Mouse (Mus musculus): ENCODE data around the gene Trpm8.
A peak's percentile ranks its signal among the peaks of the same experiment; 100 is the strongest.

Trpm8 gene

GRCm38 (mm10) chr1:88277098-88277817 is at the start of gene Trpm8, which contains the start of gene Hjurp:
Trpm8 (plus strand) TSS chr1:88277661.
Hjurp (minus strand) TSS chr1:88277633.
- DNase-seq (ENCODE audit: low spot score), result peak; percentile 100

GRCm38 (mm10) chr1:88228121-88228520 is 49.3 kb upstream of the Trpm8 start:
- no peak for DNase-seq (ENCODE audit: low spot score)

DNA sequence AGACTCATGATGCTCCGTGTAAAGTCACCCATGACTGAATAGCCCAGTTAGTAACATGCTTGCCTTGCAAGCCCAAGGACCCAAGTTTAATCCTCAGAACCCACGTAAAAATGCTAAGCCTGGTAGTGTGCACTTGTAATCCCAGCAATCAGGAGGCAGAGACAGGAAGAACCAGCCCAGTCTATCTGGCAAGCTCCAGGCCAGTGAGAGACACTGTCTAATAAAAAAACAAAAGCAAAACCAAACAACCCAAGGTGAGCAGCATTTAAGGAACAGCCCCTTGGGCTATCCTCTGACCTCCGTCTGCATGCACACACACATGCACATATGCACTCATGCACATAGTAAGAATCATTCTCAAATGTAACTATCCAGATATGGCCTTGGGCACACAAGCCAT is 47.9 kb upstream of the Trpm8 start:
- DNase-seq (ENCODE audit: low spot score), result no peak

DNA sequence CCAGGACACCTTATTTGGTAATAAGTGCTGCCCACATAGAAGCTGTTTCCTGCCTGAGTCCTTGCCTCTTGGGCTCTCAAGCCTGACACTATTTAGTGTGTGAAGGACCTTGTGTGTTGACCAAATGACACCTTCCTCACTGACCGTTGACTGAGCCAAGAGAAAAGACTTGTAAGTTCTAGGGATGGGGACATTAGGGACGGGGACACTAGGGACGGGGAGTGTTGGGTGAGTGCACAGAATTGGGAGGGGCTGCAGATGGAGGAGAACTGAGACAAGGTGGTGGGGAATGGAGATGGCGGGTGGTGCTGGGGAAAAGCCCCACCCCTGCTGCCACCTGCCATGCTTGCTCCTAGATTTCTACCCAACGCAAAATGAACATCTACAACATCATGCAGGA is 47.5 kb upstream of the Trpm8 start:
- no peak for DNase-seq (ENCODE audit: low spot score)

DNA sequence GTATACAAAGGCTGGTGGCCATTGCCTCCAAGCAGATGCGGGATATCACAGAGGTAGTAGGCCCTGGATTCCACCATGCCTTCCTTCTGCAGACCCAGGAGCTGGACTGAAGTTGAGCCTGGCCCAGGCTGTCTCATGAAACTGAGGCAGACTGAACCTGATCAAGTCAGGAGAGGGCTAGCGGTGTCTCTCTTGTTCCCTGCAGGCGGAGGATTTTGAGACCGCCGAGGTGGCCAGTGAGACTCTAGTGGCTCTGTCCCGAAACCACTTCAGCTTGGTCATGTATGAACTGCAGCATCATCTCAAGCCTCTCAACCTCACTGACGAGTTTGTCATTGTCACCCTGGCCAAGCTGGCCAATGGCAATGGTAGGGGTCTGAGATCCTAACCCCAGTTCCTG is 47.0 kb upstream of the Trpm8 start:
- no peak for DNase-seq (ENCODE audit: low spot score)

GRCm38 (mm10) chr1:88230981-88231802 is 46.3 kb upstream of the Trpm8 start:
- no peak for DNase-seq (ENCODE audit: low spot score)

GRCm38 (mm10) chr1:88231803-88232499 is 45.5 kb upstream of the Trpm8 start:
- DNase-seq (ENCODE audit: low spot score), result no peak

- DNase-seq (ENCODE audit: low spot score), result no peak
Observed at GRCm38 (mm10) chr1:88232664-88233380, 44.6 kb upstream of the Trpm8 start.

GRCm38 (mm10) chr1:88233421-88234247 is 43.8 kb upstream of the Trpm8 start:
- DNase-seq (ENCODE audit: low spot score), result no peak

GRCm38 (mm10) chr1:88234248-88234610 is 43.2 kb upstream of the Trpm8 start:
- no peak for DNase-seq (ENCODE audit: low spot score)

DNA sequence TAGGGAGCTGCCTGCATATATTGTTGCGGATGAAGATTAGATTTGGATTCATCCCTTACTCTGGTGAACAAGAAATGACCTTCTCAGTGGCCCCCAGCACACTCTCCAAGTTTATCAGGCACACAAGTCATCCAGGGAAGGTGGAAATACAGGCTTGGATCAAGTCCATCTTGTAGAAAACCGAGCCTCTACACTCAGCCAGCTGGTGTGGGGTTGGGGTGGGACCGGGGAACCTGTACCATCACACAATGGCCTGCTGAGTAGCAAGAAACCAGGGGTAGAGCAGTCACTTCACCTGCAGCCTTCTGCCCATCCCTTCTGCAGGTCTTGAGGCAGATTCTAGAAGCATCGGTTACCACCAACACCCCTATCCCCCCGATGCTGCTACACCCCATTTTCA is 42.8 kb upstream of the Trpm8 start:
- DNase-seq (ENCODE audit: low spot score), result no peak

- no peak for DNase-seq (ENCODE audit: low spot score)
Observed at GRCm38 (mm10) chr1:88235046-88235893, 42.2 kb upstream of the Trpm8 start.

DNA sequence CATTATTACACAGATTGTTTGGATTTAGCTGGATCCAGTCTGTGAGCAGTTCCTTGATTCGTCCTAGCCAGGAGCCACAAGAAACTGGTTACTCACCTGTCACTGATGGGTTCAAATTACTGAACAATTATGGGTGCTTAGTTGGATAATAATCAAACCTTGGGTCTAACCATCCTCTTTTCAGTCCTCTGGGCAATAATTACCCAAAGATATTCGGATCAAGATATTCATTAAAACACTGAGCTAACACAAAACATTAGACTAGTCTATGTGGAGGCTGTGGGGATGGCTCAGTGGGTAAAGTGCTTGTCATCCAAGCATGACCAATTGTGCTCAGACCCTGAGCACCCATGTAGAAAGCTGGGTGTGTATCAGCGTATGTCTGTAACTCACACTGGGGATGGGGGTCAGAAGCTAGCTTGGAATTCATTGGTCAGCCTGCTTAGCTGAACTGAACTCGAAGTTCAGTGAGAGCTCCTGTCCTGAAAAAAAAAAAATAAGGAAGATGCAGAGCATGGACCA is 41.5 kb upstream of the Trpm8 start:
- no peak for DNase-seq (ENCODE audit: low spot score)

DNA sequence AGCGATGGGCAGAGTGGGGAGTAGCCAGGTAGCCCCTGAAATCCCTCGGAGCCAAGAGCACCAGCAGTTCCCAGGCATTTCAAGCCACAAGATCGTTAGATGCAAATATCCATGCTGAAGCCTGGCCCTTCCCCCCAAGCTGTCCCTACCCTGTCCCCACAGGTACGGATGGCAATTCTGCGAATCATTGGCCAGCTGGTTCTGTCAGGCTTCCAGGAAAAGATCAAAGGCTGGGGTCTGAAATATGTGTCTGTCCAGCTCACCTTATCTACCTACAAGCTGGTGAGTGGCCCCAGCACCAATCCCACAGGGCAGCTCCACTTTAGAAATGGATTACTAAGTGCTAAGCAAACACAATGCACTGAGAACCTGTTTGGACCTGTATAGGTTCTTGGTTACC is 40.1 kb upstream of the Trpm8 start:
- DNase-seq (ENCODE audit: low spot score), result no peak

GRCm38 (mm10) chr1:88238771-88239170 is 38.7 kb upstream of the Trpm8 start:
- no peak for DNase-seq (ENCODE audit: low spot score)

- DNase-seq (ENCODE audit: low spot score), result no peak
Observed at GRCm38 (mm10) chr1:88240072-88240471, 37.4 kb upstream of the Trpm8 start.

DNA sequence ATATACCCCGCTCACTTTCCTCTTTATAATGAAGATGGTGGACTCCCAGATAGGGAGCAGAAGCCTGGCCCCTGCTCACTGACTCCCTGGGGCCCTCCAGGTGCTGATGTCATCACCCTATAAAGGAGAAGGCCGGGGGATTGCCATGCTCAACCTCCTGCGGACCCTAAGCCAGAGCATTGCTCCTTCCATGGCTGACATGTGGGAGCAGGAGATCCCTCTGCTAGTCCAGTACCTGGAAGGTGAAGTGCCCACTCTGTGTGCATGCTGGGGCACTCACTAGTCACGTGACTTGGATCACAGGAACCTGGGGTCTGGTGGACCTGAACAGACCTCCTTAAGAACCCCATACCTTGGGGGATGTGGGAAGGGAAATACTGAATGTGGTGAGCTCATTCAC is 36.9 kb upstream of the Trpm8 start:
- DNase-seq (ENCODE audit: low spot score), result no peak

- no peak for DNase-seq (ENCODE audit: low spot score)
Observed at GRCm38 (mm10) chr1:88243861-88244260, 33.6 kb upstream of the Trpm8 start.

DNA sequence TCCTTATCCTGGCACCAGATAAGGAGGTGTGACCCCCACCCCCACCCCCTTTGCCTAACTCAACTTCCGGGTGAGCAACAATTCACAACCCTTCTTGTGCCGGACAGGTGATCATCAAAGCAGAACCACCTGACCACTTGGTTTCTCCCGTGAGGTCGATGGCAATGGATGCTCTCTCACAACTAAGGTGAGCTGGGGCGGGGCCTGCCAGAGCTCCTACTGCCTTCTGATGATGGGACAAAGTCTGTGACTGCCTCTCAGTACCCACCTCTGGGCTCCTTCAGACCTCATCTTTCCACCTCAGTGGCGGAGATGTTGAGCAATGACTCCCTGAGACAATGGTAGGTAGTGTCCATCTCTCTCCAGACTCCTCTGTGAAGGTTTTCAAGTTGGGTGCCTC is 31.6 kb upstream of the Trpm8 start:
- DNase-seq (ENCODE audit: low spot score), result no peak

DNA sequence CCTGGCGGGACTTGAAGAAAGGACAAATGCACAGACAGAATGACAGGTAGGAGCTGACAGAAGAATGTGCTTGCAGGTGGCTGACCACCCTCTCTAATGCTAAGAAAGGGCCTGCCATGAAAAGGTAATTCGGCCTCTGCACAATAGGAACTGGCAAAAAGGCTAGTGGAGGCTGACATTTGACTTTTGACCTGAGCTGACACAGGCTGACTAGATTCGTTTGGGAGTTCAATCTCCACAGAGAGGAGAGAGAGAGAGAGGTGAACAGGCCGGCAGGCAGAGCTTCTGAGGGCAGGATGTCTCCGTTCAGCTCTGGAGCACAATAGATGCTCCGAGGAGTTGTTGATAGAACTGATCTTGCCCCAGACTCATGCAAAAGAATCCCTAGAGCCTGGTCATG is 31.1 kb upstream of the Trpm8 start:
- no peak for DNase-seq (ENCODE audit: low spot score)

Data from retina, embryonic 14.5 days (tissue).